Mouse (Mus musculus) CD4-positive helper T cell, adult 2 months (primary cell): ENCODE data around the gene Zfp775.
"Not testable (repeated sequence)": the region's sequence is repeated elsewhere in the genome, so short reads cannot be mapped to it uniquely, and the experiment has no call there.

ENCODE experiments used
- DNase-seq: peaks from one replicate; pipeline ENCODE4 v3.0.0-alpha.2; 2012; ENCODE audit warnings: low read depth, missing footprints, low spot score

Gene Zfp775

GRCm38 (mm10) chr6:48591221-48591845 lies 10.5 kb upstream of the Zfp775 start:
- DNase-seq = no peak

DNA sequence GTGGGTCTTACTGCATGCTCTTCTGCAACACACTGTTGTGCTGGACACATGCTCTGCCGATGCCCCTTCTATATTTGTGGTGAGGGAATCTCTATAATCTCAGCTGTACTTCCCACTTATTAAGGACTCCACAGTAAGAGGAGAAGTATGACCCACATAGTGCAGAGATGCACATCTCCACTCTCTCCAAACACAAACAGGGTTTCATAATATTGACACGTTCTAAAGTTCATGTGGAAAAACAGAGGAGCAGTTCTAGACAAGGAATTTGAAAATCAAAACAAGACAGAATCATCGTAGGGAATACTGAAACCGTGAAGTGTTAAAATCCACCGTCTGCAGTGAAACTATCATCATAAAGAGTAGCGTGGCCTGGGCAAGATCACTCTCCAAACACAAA lies 10.0 kb upstream of the Zfp775 start:
- no peak for DNase-seq

DNA sequence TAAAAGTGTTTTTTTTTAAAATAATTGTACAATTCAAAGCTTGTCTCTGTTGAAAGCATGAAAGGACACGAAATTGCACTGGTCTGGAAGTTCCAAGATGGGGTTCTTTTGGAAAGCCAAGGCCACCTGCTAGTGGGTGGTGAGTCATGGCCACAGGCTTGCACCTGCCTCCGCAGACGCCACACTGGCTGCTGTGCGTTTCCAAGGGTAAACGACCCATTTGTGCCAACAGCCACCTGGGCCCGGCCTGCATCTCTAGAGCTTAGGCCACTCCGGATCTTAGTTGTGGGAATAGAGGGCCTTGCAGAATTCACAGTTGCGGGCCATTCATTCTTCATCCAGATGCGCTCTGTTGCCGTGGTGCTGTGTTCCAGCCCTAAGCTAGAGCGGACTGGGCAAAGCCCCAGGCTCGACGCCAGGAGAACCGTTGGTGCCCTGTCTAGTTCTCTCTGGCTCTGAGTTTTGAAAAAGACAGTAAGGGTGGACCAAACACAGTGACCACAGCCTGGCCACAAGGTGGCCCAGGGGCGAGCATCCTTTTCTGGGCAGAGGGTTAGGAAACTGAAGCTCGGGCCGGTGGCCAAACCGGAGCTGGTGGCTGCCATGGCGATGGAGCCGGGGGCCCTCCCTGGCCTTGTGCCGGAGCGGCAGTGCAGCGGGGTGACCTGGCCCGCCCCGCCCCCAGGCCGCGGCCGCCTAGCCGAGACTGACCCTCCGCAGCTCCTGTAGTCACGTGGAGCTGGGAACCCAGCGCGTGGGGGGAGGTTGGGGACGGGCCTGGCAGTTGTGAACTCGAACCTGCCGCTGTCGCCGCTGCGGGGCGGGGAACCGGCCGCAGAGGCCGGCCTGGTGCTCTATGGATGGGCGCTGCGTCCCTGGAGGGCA lies 8.5 kb upstream of the Zfp775 start, which contains the start of the genes Repin1 and Gm44965:
Gene Repin1 (plus strand): TSS at position 726 of the 885 bp plus-strand sequence.
Gene Gm44965 (plus strand): TSS at position 784 of the 885 bp plus-strand sequence.
- peak; percentile 71 for DNase-seq

DNA sequence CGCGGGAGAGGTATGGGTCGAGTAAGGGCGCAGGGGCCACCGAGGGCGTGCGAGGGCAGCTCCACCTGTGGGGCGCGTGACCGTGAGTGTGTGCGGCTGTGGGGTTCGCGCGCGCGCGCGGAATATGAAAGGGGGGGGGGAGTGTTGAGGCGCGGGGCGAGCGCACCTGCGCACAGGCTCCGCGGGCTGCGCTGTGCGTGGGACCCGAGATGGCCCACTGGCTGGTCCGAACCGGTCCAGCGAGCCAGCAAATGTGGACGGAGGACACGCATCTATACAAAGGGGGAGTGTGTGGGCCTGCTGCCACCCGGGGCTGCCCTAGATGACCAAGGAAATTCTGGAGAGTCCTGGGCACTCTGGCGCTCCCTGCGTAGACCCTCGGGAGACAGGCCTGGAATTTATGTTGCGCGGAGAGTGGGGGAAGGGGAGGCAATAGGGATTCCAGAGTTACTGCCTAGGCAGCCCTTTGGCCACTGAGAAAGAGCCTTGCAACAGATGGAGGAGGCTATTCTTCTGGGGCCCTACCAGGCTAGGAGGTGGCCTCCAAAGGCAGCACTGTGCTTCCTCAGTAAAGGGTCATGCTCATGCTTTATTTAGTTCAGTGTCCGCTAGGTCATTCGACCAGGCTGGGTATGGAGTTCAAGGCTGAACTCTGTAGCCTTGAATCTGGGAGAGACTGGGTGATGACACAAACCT lies 7.7 kb upstream of the Zfp775 start:
- peak; percentile 74 for DNase-seq

DNA sequence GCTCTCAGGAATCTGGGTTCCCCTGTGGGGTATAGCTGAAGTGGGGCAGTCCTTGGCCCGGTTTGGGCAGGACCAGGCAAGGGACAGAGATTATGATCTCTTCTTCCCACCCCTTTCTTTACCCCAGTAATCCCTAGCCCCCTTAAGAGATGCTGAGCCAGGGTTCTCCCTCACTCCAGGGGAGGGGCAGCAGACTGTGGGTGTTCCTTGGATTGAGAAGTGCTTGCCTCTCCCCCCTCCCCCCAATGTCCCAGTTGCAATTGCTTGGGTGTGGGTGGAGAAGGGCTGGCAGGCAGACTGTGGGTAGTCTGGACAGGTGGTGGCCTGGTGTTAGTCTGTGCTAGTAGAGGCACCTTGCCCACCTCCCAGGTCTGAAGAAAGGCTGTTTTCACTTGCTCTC lies 6.6 kb upstream of the Zfp775 start:
- DNase-seq = no peak

DNA sequence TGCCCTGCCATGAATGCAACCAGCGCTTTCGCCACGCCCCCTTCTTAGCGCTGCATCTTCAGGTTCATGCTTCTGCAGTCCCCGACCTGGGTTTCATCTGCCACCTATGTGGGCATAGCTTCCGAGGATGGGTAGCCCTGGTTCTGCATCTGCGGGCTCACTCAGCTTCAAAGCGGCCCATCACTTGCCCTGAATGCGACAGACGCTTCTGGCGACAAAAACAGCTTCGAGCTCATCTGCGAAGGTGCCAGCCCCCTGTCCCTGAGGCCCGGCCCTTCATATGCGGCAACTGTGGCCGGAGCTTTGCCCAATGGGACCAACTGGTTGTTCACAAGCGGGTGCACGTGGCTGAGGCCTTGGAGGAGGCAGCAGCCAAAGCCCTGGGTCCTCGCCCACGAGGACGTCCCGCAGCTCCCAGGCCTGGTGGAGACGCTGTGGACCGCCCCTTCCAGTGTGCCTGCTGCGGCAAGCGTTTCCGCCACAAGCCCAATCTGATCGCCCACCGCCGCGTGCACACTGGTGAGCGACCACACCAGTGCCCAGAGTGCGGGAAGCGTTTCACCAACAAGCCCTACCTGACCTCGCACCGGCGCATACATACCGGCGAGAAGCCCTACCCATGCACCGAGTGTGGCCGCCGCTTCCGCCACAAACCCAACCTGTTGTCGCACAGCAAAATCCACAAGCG lies 5.2 kb upstream of the Zfp775 start:
- no peak for DNase-seq

- no peak for DNase-seq
Observed at GRCm38 (mm10) chr6:48597233-48597625, 4.6 kb upstream of the Zfp775 start.

GRCm38 (mm10) chr6:48600594-48600993 lies 1.3 kb upstream of the Zfp775 start:
- no peak for DNase-seq

DNA sequence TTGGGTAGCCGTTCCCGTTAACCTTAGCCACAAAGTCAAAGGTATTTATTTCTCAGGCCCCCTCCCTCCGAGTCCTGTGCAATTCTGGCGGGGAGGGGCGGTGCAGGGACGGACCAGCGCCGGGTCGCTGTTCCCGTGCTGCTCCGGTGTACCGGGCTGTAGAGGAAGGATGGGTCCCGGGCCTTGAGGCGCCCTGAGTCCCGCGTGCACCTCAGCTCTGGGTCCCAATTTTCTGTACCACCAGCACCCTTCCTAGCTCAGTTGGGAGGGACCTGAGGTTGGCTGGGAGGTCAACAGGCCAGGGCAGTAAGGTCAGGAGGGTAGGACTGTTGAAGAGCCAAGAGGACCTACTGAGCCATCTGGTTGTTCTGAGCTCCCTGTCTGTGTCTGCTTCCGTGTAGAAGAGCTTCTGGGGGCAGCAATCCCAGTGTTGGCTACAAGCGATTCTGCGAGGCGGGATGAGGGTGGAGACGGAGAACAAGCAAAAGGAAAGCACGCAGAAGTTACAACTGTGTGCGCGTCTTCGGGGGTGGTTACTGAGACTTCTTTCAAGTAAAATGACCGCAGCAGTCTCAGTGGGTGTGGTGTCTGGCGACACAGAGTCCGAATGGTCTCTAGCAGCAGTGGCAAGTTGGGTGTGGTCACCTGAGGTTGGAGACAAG lies 348 bp downstream of the Zfp775 start:
- DNase-seq = peak; percentile 47

DNA sequence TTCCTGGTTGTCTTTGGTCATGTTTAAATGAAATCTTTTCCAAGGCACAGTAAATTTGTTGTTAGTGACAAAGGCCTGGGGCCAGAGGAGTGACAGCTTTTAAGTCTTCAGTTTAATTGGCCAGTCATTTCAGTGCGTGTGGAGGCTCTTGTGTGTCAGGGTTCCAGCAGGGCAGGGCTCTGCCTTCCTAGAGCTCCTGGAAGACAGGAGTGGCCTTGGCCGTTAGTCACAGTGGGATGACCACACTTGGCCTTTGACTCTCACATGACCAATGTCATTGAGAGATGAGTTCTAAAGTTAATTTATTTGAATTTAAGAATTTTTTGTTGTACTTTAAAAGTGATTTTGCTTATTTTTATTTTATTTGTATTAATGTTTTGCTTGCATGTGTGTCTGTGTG lies 6.3 kb downstream of the Zfp775 start:
- no peak for DNase-seq

DNA sequence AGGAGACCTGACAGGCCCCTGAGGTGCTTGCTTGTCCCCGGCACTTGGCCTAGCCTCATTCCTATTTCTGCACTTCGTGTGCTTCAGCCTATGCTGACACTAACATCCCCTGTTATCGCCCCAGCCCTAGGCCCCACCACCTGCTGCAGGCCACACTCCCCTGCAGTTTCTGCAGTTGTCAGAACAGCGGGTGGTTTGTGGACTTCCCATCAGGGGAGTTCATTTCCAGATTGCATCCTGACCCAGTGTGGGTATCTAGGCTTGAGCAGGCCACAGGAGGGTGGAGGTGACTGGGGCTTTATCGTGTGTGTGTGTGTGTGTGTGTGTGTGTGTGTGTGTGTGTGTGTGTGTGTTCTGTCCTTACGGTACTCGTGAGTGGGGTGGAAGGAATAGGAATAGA lies 7.6 kb downstream of the Zfp775 start:
- DNase-seq = no peak

GRCm38 (mm10) chr6:48610657-48611056 lies 8.8 kb downstream of the Zfp775 start:
- DNase-seq = no peak

- no peak for DNase-seq
Observed at GRCm38 (mm10) chr6:48613464-48613863, 11.6 kb downstream of the Zfp775 start.

DNA sequence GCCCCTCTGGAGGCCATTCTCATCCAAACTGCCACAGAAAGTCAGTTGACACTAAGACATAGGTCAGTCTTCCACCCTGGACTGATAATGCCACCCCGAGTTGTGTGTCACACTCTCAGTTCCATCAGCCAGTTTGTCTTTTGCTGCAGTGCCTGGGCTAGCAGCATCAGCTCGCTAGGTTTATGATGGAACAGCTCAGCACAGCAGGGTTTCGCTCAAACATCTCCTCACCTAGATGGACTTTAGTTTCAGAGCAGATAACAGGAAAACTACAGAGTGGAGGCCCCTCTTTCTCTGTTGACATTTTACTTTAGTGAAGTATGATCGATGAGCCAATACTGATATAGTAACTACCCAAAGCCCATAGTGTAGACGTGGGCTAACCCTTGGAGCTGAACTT lies 12.9 kb downstream of the Zfp775 start:
- DNase-seq = no peak

GRCm38 (mm10) chr6:48620031-48620430 lies 18.2 kb downstream of the Zfp775 start:
- DNase-seq = no peak

- DNase-seq = not testable (repeated sequence)
Observed at GRCm38 (mm10) chr6:48622186-48622843, 20.5 kb downstream of the Zfp775 start.

GRCm38 (mm10) chr6:48623460-48623859 lies 21.6 kb downstream of the Zfp775 start:
- no peak for DNase-seq

DNA sequence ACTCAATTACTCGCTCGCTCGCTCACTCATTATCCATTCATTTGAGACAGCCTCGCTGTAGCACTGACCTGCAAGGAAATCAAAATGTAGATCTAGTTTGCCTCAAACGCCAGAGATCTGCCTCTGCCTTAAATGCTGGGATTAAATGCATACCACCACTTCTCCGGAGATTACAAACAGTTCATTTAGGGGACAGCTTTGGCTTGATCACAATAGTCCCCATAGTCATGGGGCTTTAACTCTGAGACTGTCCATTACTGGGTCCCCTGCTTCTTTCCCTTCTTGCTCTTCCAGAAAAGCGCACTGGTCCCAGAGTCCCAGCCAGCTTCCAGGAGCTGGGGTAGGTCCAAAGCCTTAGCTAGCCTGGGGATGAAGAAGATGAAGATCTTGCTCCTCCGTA lies 24.6 kb downstream of the Zfp775 start, which contains the start of gene AI854703:
Gene AI854703 (plus strand): TSS at position 301 of the 400 bp plus-strand sequence.
- DNase-seq = no peak

- peak; percentile 54 for DNase-seq
Observed at GRCm38 (mm10) chr6:48626984-48627383, 25.1 kb downstream of the Zfp775 start.

DNA sequence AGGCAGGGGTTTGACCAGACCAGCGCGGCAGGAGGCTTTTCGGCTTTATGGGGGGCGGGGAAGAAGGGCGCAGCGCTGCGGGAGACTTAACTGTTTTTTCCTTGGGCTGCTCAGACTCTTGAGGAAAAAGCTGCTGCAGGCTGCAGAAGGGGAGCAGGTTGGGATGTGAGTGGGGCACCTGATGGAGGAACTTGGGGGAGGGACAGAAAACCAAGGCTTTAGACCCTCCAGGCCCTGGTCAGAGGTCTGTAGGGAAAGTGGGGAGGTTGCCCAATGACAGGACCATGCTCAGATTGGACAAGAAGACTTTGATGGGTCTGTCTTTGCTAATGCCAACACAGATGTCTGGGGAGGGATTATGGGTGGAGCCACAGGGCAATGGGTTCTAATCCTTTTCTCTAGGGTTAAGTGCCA lies 25.7 kb downstream of the Zfp775 start:
- DNase-seq = no peak
